ENCODE assay signal across 14 mouse cellular contexts in genomic region chr19:55815010-55815790, GRCm38 (mm10).
DNase-seq lines count a peak whose midpoint lies in the region; ATAC-seq and TF ChIP-seq lines count a peak whose summit lies in the region.
"Had no signal": no experiment of that assay in that cellular context is flagged by ENCODE, and none has a peak within 500 bp of the region (broad histone marks: within the 10 kb centered on the region; RNA-seq: fewer than 3 reads in every experiment).

No protein-coding gene starts in this region.

- no peak overlapping the region for H3K9ac ChIP-seq in hindbrain, embryonic 12.5 days
- no peak overlapping the region for H3K9ac ChIP-seq in hindbrain, embryonic 13.5 days
- H3K9ac ChIP-seq in embryonic facial prominence, embryonic 12.5 days: no peak overlapping the region
- no peak overlapping the region for H3K9ac ChIP-seq in limb, embryonic 14.5 days (ENCODE audit: low read depth, low read length, severe bottlenecking)
- H3K9ac ChIP-seq: liver, embryonic 15.5 days had no signal

- peak; percentile 88 for DNase-seq in embryo, embryonic 11 days
- peak; percentile 63 for DNase-seq in limb, embryonic 14.5 days (ENCODE audit: low spot score)
- no peak for DNase-seq in urinary bladder, postnatal 36 days (ENCODE audit: low spot score in 2 of 2)
- DNase-seq: adrenal gland, adult 8-10 months; gastrocnemius, postnatal 14 days; kidney, postnatal 14 days had no signal

- no peaks in the 10 kb centered on the region for H3K9me3 ChIP-seq in hindbrain, embryonic 12.5 days (replicated peaks)
- H3K9me3 ChIP-seq in hindbrain, embryonic 13.5 days: no peaks in the 10 kb centered on the region
- no peaks in the 10 kb centered on the region for H3K9me3 ChIP-seq in embryonic facial prominence, embryonic 12.5 days
- no peaks in the 10 kb centered on the region for H3K9me3 ChIP-seq in limb, embryonic 14.5 days (ENCODE audit: control insufficient read depth, low read length)
- H3K9me3 ChIP-seq: liver, embryonic 15.5 days had no signal

- no peak for TF ChIP-seq POLR2A in limb, embryonic 14.5 days (IDR thresholded peaks at IDR 0.05; ENCODE audit: borderline replicate concordance, extremely low read depth, insufficient read depth, insufficient read length)

- H3K4me2 ChIP-seq in hindbrain, embryonic 12.5 days (replicated peaks): no peak overlapping the region
- no peak overlapping the region for H3K4me2 ChIP-seq in hindbrain, embryonic 13.5 days
- peak overlapping the region; percentile 33 for H3K4me2 ChIP-seq in embryonic facial prominence, embryonic 12.5 days (replicated peaks)
- H3K4me2 ChIP-seq in limb, embryonic 14.5 days (replicated peaks; ENCODE audit: low read depth, low read length, severe bottlenecking): peak overlapping the region; percentile 23; the same call in 1 of the 2 replicates
- H3K4me2 ChIP-seq: liver, embryonic 15.5 days had no signal

- H3K27ac ChIP-seq in hindbrain, embryonic 12.5 days: 0 out of 2 replicates have a peak overlapping the region, but pooled peaks have one; percentile 12
- no peak overlapping the region for H3K27ac ChIP-seq in hindbrain, embryonic 13.5 days
- H3K27ac ChIP-seq in embryonic facial prominence, embryonic 12.5 days: peak overlapping the region; percentile 80
- peak overlapping the region; percentile 75 for H3K27ac ChIP-seq in limb, embryonic 14.5 days (replicated peaks; ENCODE audit: low read depth, low read length)
- H3K27ac ChIP-seq: liver, embryonic 15.5 days; macrophage had no signal

- H3K4me3 ChIP-seq in hindbrain, embryonic 12.5 days: no peak overlapping the region
- H3K4me3 ChIP-seq in hindbrain, embryonic 13.5 days: no peak overlapping the region
- H3K4me3 ChIP-seq in embryonic facial prominence, embryonic 12.5 days: no peak overlapping the region
- no peak overlapping the region for H3K4me3 ChIP-seq in limb, embryonic 14.5 days (replicated peaks; ENCODE audit: low read length)
- H3K4me3 ChIP-seq: erythroblast, embryonic 14.5 days; liver, embryonic 15.5 days had no signal

- ATAC-seq in hindbrain, embryonic 12.5 days (ENCODE audit: low FRiP score): no peak
- ATAC-seq in hindbrain, embryonic 13.5 days (ENCODE audit: low FRiP score): no peak
- ATAC-seq in embryonic facial prominence, embryonic 12.5 days (ENCODE audit: insufficient number of reproducible peaks, insufficient read depth, low FRiP score, low TSS enrichment): peak; percentile 92
- ATAC-seq in limb, embryonic 14.5 days (ENCODE audit: low FRiP score, low read depth): peak; percentile 73
- ATAC-seq in granulocyte monocyte progenitor cell, adult 5-6 weeks (replicated peaks; ENCODE audit: poor library complexity, severe bottlenecking): no peak
- ATAC-seq: Patski had no signal

- peaks cover 16% of the 10 kb centered on the region; the same call in 1 of the 2 replicates for H3K4me1 ChIP-seq in hindbrain, embryonic 12.5 days
- H3K4me1 ChIP-seq in hindbrain, embryonic 13.5 days (replicated peaks): no peaks in the 10 kb centered on the region; the same call in 1 of the 2 replicates
- H3K4me1 ChIP-seq in embryonic facial prominence, embryonic 12.5 days: peaks cover 45% of the 10 kb centered on the region
- peaks cover 45% of the 10 kb centered on the region for H3K4me1 ChIP-seq in limb, embryonic 14.5 days (ENCODE audit: control insufficient read depth, insufficient read depth, low read length)

- no peaks in the 10 kb centered on the region for H3K27me3 ChIP-seq in hindbrain, embryonic 12.5 days
- no peaks in the 10 kb centered on the region for H3K27me3 ChIP-seq in hindbrain, embryonic 13.5 days
- H3K27me3 ChIP-seq in embryonic facial prominence, embryonic 12.5 days: no peaks in the 10 kb centered on the region
- no peaks in the 10 kb centered on the region for H3K27me3 ChIP-seq in limb, embryonic 14.5 days (ENCODE audit: control insufficient read depth, insufficient read depth, low read length)
- H3K27me3 ChIP-seq: Patski had no signal

- 60% methylated on average over 15 of the region's 15 CpGs for WGBS in hindbrain, embryonic 12.5 days
- 83% methylated on average over 15 of the region's 15 CpGs for WGBS in hindbrain, embryonic 13.5 days
- WGBS in embryonic facial prominence, embryonic 12.5 days: 16% methylated on average over 15 of the region's 15 CpGs
- WGBS in limb, embryonic 14.5 days: 16% methylated on average over 15 of the region's 15 CpGs

- H3K36me3 ChIP-seq in hindbrain, embryonic 12.5 days: peaks cover 9% of the 10 kb centered on the region; the same call in 1 of the 2 replicates
- H3K36me3 ChIP-seq in hindbrain, embryonic 13.5 days: no peaks in the 10 kb centered on the region
- peaks cover 9% of the 10 kb centered on the region for H3K36me3 ChIP-seq in embryonic facial prominence, embryonic 12.5 days
- H3K36me3 ChIP-seq in limb, embryonic 14.5 days (ENCODE audit: control insufficient read depth, insufficient read depth, low read length): peaks cover 20% of the 10 kb centered on the region
- H3K36me3 ChIP-seq: liver, embryonic 15.5 days had no signal

Comparison
In these comparisons a context has a peak if more than half of its experiments do, and no peak if none do; other contexts are left out.
1. ATAC-seq: peak in embryonic facial prominence, embryonic 12.5 days (single experiment) and limb, embryonic 14.5 days (single experiment); none in hindbrain, embryonic 12.5 days (single experiment), hindbrain, embryonic 13.5 days (single experiment) and granulocyte monocyte progenitor cell, adult 5-6 weeks (single experiment).
2. H3K4me2 ChIP-seq: peak in embryonic facial prominence, embryonic 12.5 days (single experiment) and limb, embryonic 14.5 days (single experiment); none in hindbrain, embryonic 12.5 days (single experiment) and hindbrain, embryonic 13.5 days (single experiment).
3. DNase-seq: peak in embryo, embryonic 11 days (single experiment) and limb, embryonic 14.5 days (single experiment); none in urinary bladder, postnatal 36 days (0 of 2).